Mouse (Mus musculus) heart, embryonic 10.5 days (tissue): Measurements from ENCODE around the gene Tspan2. TPM values are rescaled to one million over a fixed set of nuclear protein-coding genes. Genes with fewer than 3 reads are reported as not detected.

Experiments used
- DNase-seq: peaks from one replicate; pipeline ENCODE4 v3.0.0-alpha.2; 2017; ENCODE audit warnings: low spot score
- H3K27ac ChIP-seq: fragments of 300-500 bp; sonication (generic); 2 replicates; pipeline ENCODE4 v1.5.1; 2016; ENCODE audit warnings: mild to moderate bottlenecking
- H3K27me3 ChIP-seq: fragments of 300-500 bp; sonication (generic); 2 replicates; pipeline ENCODE4 v1.6.1; 2016; ENCODE audit warnings: mild to moderate bottlenecking; ENCODE audit not compliant: poor library complexity, insufficient read depth, severe bottlenecking
- H3K36me3 ChIP-seq: fragments of 300-500 bp; sonication (generic); 2 replicates; pipeline ENCODE4 v1.6.1; 2016; ENCODE audit warnings: mild to moderate bottlenecking, moderate library complexity
- H3K4me1 ChIP-seq: fragments of 300-500 bp; sonication (generic); 2 replicates; pipeline ENCODE4 v1.6.1; 2016; ENCODE audit warnings: mild to moderate bottlenecking
- H3K4me3 ChIP-seq: fragments of 300-500 bp; sonication (generic); 2 replicates; pipeline ENCODE4 v1.5.1; 2016; ENCODE audit warnings: mild to moderate bottlenecking, moderate library complexity
- H3K9me3 ChIP-seq: fragments of 300-500 bp; sonication (generic); 2 replicates; pipeline ENCODE4 v1.6.1; 2016; ENCODE audit warnings: mild to moderate bottlenecking, moderate library complexity
- WGBS: fragments of 180-500 bp; shearing (Covaris S2); methylation state at CpG from one replicate; pipeline ENCODE4 v1.1.7; 2016; 5-methylcytosine and 5-hydroxymethylcytosine counted together
- polyA plus RNA-seq: library from polyadenylated mRNA; unstranded; fragments of >200 nt; fragmentation: Nextera tagmentation; extraction: Ambion mirVana; gene quantifications from 2 replicates; pipeline ENCODE4 v1.2.1, GENCODE M21; 2016

Gene Tspan2
- polyA plus RNA-seq, 1 experiment from 2014 or later: 24.6 TPM

- H3K4me1 ChIP-seq: peaks cover 67% of the 10 kb centered on the region
- no peaks in the 10 kb centered on the region for H3K9me3 ChIP-seq
- no peak for DNase-seq
- H3K4me3 ChIP-seq: no peak overlapping the region
- no peaks in the 10 kb centered on the region for H3K27me3 ChIP-seq
- WGBS: 71% methylated on average over 6 of the region's 6 CpGs
- no peak overlapping the region for H3K27ac ChIP-seq
- no peaks in the 10 kb centered on the region for H3K36me3 ChIP-seq
These were observed 2.8 kb downstream of the Tspan2 start for GRCm38 (mm10) chr3:102737106-102737505.

- H3K9me3 ChIP-seq: no peaks in the 10 kb centered on the region
- H3K27me3 ChIP-seq: no peaks in the 10 kb centered on the region
- H3K4me3 ChIP-seq: no peak overlapping the region
- H3K36me3 ChIP-seq: no peaks in the 10 kb centered on the region
- H3K27ac ChIP-seq: peak overlapping the region; percentile 52
- WGBS: 55% methylated on average over 10 of the region's 10 CpGs
- DNase-seq: no peak
- H3K4me1 ChIP-seq: peaks cover 78% of the 10 kb centered on the region
These were observed 4.0 kb downstream of the Tspan2 start for GRCm38 (mm10) chr3:102738161-102738901.

- WGBS: 81% methylated on average over 6 of the region's 6 CpGs
- no peak overlapping the region for H3K4me3 ChIP-seq
- peaks cover 79% of the 10 kb centered on the region for H3K4me1 ChIP-seq
- no peaks in the 10 kb centered on the region for H3K9me3 ChIP-seq
- no peak for DNase-seq
- H3K36me3 ChIP-seq: no peaks in the 10 kb centered on the region
- no peaks in the 10 kb centered on the region for H3K27me3 ChIP-seq
- H3K27ac ChIP-seq: peak overlapping the region; percentile 52; the same call in 1 of the 2 replicates
These were observed 4.6 kb downstream of the Tspan2 start for GRCm38 (mm10) chr3:102738926-102739325.

GRCm38 (mm10) chr3:102742725-102743124 lies 8.4 kb downstream of the Tspan2 start:
- Histone ChIP-seq H3K4me1 (peaks cover 70% of the 10 kb centered on the region), H3K4me3 (no peak overlapping the region), H3K36me3 (peaks cover 7% of the 10 kb centered on the region), H3K27ac (peak overlapping the region; percentile 36; the same call in 1 of the 2 replicates), H3K27me3 (no peaks in the 10 kb centered on the region), H3K9me3 (no peaks in the 10 kb centered on the region)
- WGBS: 64% methylated on average over 4 of the region's 4 CpGs
- DNase-seq: no peak

- DNase-seq: no peak
- Histone ChIP-seq H3K9me3 (no peaks in the 10 kb centered on the region), H3K27me3 (no peaks in the 10 kb centered on the region), H3K36me3 (peaks cover 7% of the 10 kb centered on the region), H3K27ac (peak overlapping the region; percentile 36), H3K4me1 (peaks cover 65% of the 10 kb centered on the region), H3K4me3 (no peak overlapping the region)
- WGBS: 45% methylated on average over 4 of the region's 4 CpGs
These were observed 8.9 kb downstream of the Tspan2 start for GRCm38 (mm10) chr3:102743202-102743601.

DNA sequence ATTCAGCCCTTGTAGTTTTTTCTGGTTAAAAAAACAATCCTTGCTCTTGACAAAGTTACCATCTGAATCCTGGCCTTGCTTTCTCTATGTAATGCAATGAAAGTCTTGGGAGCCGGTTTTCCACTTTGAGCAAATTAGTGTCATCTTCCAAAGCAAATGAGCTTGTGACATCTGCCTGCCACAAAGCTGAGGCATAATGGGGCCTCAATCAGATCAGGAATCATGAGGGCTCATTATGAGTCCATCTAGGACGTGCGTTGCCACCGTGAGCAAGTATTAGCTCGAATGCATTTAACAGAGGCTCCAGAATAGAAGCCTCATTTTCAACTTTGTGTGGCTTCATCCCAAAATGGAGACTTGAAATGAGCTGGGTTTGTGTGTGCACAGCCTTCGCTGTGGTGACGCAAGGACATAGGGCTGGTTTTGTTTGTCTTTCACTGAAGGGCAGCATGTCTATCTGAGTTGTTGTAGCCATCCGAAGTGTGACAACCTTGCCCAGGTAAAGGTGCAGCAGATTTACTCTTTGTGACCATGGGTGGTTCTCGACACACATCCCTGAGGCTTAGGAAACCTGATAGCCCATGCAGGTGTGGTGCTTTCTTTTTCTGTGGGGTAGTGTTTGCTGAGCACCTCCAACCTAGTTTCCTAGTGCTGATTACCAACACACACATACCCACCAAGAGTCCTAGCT lies 9.6 kb downstream of the Tspan2 start:
- Histone ChIP-seq H3K4me1 (peaks cover 63% of the 10 kb centered on the region), H3K27ac (0 out of 2 replicates have a peak overlapping the region, but pooled peaks have one; percentile 10), H3K4me3 (no peak overlapping the region), H3K27me3 (no peaks in the 10 kb centered on the region), H3K9me3 (no peaks in the 10 kb centered on the region), H3K36me3 (peaks cover 7% of the 10 kb centered on the region)
- no peak for DNase-seq
- WGBS: 85% methylated on average over 9 of the region's 9 CpGs

DNA sequence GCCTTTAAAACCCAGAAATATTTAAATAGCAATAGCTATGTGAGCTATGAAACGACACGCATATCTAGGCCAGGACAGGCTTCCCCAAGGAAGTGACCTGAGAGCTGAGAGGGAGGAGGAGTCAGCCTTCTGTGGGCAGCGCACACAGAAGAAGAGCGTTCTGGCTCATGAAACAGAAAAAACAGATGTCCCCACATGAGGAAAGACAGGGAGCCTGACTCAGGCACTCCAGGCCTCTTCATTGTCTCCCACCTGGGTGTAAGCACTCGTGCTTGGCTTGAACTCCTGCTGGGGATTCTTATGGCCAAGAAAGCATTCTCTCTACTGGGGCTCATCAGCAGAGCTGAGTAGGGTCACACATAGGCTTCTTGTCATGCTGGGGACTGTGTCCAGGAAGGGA lies 10.3 kb downstream of the Tspan2 start:
- WGBS: 29% methylated on average over 5 of the region's 5 CpGs
- Histone ChIP-seq H3K9me3 (no peaks in the 10 kb centered on the region), H3K4me3 (no peak overlapping the region), H3K27me3 (no peaks in the 10 kb centered on the region), H3K4me1 (peaks cover 64% of the 10 kb centered on the region), H3K27ac (no peak overlapping the region), H3K36me3 (peaks cover 8% of the 10 kb centered on the region)
- no peak for DNase-seq

GRCm38 (mm10) chr3:102746174-102746573 lies 11.8 kb downstream of the Tspan2 start:
- H3K36me3 ChIP-seq: peaks cover 23% of the 10 kb centered on the region
- no peak overlapping the region for H3K27ac ChIP-seq
- no peaks in the 10 kb centered on the region for H3K27me3 ChIP-seq
- no peaks in the 10 kb centered on the region for H3K9me3 ChIP-seq
- peaks cover 56% of the 10 kb centered on the region for H3K4me1 ChIP-seq
- H3K4me3 ChIP-seq: no peak overlapping the region
- WGBS: 79% methylated on average over 4 of the region's 4 CpGs
- no peak for DNase-seq

- peak; percentile 11 for DNase-seq
- H3K9me3 ChIP-seq: no peaks in the 10 kb centered on the region
- peaks cover 40% of the 10 kb centered on the region for H3K36me3 ChIP-seq
- 74% methylated on average over 3 of the region's 3 CpGs for WGBS
- peaks cover 45% of the 10 kb centered on the region for H3K4me1 ChIP-seq
- no peaks in the 10 kb centered on the region for H3K27me3 ChIP-seq
- no peak overlapping the region for H3K4me3 ChIP-seq
- H3K27ac ChIP-seq: no peak overlapping the region
These were observed 13.7 kb downstream of the Tspan2 start for GRCm38 (mm10) chr3:102748038-102748437.

DNA sequence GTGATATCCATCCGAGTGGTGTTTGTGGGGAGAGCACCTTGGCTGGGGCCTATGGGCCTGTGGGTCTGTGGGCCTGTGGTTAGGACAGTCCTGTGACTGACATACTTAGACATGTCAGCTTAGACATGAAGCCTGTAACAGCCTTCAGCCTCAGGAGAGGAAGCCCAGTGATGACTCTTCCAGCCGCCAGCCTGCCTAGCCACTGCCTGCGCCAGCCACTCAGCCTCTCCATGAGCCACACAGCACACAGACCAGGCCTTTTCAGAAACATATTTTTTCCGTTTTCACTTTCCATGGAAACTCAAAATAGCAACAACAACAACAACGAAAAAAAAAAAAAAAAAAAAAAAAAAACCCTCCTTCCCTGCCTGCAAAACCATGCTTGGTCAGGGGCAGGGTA lies 14.4 kb downstream of the Tspan2 start:
- 85% methylated on average over 5 of the region's 5 CpGs for WGBS
- Histone ChIP-seq H3K9me3 (no peaks in the 10 kb centered on the region), H3K4me3 (no peak overlapping the region), H3K27me3 (no peaks in the 10 kb centered on the region), H3K27ac (no peak overlapping the region), H3K4me1 (peaks cover 39% of the 10 kb centered on the region), H3K36me3 (peaks cover 46% of the 10 kb centered on the region)
- no peak for DNase-seq

DNA sequence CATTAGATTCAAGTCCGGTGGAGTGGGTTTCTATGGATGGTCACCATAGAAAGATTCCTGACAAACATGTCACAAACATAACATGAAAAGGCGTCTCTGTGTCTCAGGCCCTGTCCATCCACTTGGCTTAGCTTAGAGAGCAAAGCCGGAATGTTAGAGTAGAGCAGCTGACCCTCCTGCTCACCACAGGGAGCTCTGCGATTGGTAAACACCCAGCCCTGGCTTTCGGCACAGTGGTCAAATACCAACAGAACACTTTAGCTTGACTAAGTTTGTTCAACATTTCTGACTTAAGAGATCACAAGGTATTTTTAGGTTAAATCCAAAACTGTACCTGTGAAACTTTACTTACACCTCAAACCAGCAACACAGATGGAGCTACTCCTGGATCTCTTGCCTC lies 16.8 kb downstream of the Tspan2 start:
- no peak overlapping the region for H3K27ac ChIP-seq
- peaks cover 35% of the 10 kb centered on the region for H3K4me1 ChIP-seq
- no peaks in the 10 kb centered on the region for H3K9me3 ChIP-seq
- H3K4me3 ChIP-seq: no peak overlapping the region
- no peaks in the 10 kb centered on the region for H3K27me3 ChIP-seq
- DNase-seq: no peak
- 68% methylated on average over 5 of the region's 5 CpGs for WGBS
- H3K36me3 ChIP-seq: peaks cover 47% of the 10 kb centered on the region

GRCm38 (mm10) chr3:102751536-102751935 lies 17.2 kb downstream of the Tspan2 start:
- Histone ChIP-seq H3K4me3 (no peak overlapping the region), H3K27me3 (no peaks in the 10 kb centered on the region), H3K27ac (no peak overlapping the region), H3K36me3 (peaks cover 43% of the 10 kb centered on the region), H3K4me1 (peaks cover 35% of the 10 kb centered on the region), H3K9me3 (no peaks in the 10 kb centered on the region)
- WGBS: 76% methylated on average over 3 of the region's 3 CpGs
- peak; percentile 47 for DNase-seq

- no peak for DNase-seq
- H3K27ac ChIP-seq: no peak overlapping the region
- peaks cover 39% of the 10 kb centered on the region for H3K4me1 ChIP-seq
- no peaks in the 10 kb centered on the region for H3K27me3 ChIP-seq
- WGBS: 90% methylated on average over 4 of the region's 4 CpGs
- H3K36me3 ChIP-seq: peaks cover 43% of the 10 kb centered on the region
- no peaks in the 10 kb centered on the region for H3K9me3 ChIP-seq
- H3K4me3 ChIP-seq: no peak overlapping the region
These were observed 17.7 kb downstream of the Tspan2 start for GRCm38 (mm10) chr3:102752053-102752452.
